Mouse (Mus musculus) liver, embryonic 15.5 days (tissue): ENCODE measurements around the gene Tmeff2. TPM values are rescaled to one million over a fixed set of nuclear protein-coding genes. Genes with fewer than 3 reads are reported as not detected.

Experiments
- ATAC-seq: fragments of 200-750 bp; cut with Nextera tagmentation; 2 replicates; pipeline ENCODE4 v1.8.0; 2017; ENCODE audit warnings: moderate number of reproducible peaks, mild to moderate bottlenecking, moderate library complexity; ENCODE audit not compliant: insufficient read depth
- H3K27ac ChIP-seq: fragments of 300-500 bp; sonication (generic); replicated peaks from 2 replicates; pipeline ENCODE4 v1.5.1; 2015; ENCODE audit warnings: mild to moderate bottlenecking, inconsistent platforms
- H3K27me3 ChIP-seq: fragments of 300-500 bp; sonication (generic); 2 replicates; pipeline ENCODE4 v1.6.1; 2015; ENCODE audit warnings: mild to moderate bottlenecking, inconsistent platforms
- H3K36me3 ChIP-seq: fragments of 300-500 bp; sonication (generic); replicated peaks from 2 replicates; pipeline ENCODE4 v1.6.1; 2015; ENCODE audit warnings: moderate library complexity, mild to moderate bottlenecking, inconsistent platforms
- H3K4me1 ChIP-seq: fragments of 300-500 bp; sonication (generic); replicated peaks from 2 replicates; pipeline ENCODE4 v1.6.1; 2015; ENCODE audit warnings: inconsistent platforms
- H3K4me2 ChIP-seq: fragments of 300-500 bp; sonication (generic); 2 replicates; pipeline ENCODE4 v1.6.1; 2015; ENCODE audit warnings: moderate library complexity, mild to moderate bottlenecking, inconsistent platforms
- H3K4me3 ChIP-seq: fragments of 300-500 bp; sonication (generic); replicated peaks from 2 replicates; pipeline ENCODE4 v1.5.1; 2015; ENCODE audit warnings: mild to moderate bottlenecking, inconsistent platforms
- H3K9ac ChIP-seq: fragments of 300-500 bp; sonication (generic); 2 replicates; pipeline ENCODE4 v1.6.1; 2015; ENCODE audit warnings: moderate library complexity, mild to moderate bottlenecking, inconsistent platforms
- H3K9me3 ChIP-seq: fragments of 300-500 bp; sonication (generic); replicated peaks from 2 replicates; pipeline ENCODE4 v1.6.1; 2016; ENCODE audit warnings: inconsistent platforms
- WGBS: fragments of 180-500 bp; shearing (Covaris S2); methylation state at CpG from one replicate; pipeline ENCODE4 v1.1.7; 2015; ENCODE audit warnings: mixed read lengths; ENCODE audit not compliant: insufficient replicate concordance; 5-methylcytosine and 5-hydroxymethylcytosine counted together
- polyA plus RNA-seq: library from polyadenylated mRNA; unstranded; fragments of >200 nt; fragmentation: Nextera tagmentation; extraction: Ambion mirVana; gene quantifications from 2 replicates; pipeline ENCODE4 v1.2.1, GENCODE M21; 2015

Tmeff2 gene
- polyA plus RNA-seq, 1 experiment from 2014 or later: 0.91 TPM

DNA sequence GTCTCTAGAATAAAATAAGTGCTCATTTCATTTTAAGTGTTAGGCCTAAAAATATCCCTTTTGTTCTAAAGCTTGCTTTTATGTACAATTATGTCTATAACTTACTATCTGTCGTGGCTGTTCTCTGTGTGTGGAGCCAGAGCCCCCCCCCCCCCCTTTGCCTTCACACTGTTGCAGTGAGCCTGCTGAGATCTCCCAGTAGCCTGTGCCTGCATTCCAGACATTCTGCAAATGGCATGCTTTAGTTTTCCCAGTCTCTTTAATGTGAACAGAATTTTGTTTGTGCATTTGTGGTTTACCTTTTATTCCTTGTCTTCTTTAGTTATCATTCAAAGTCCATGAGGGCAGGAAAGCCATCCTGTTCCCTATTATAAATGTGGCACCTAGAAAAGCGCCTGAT lies 251.6 kb downstream of the Tmeff2 start:
- 23% methylated on average over 2 of the region's 2 CpGs for WGBS
- Histone ChIP-seq H3K9me3 (no peaks in the 10 kb centered on the region), H3K27ac (no peak overlapping the region), H3K4me1 (no peaks in the 10 kb centered on the region), H3K27me3 (no peaks in the 10 kb centered on the region), H3K36me3 (no peaks in the 10 kb centered on the region), H3K4me2 (no peak overlapping the region), H3K4me3 (no peak overlapping the region), H3K9ac (no peak overlapping the region)
- ATAC-seq: no peak

DNA sequence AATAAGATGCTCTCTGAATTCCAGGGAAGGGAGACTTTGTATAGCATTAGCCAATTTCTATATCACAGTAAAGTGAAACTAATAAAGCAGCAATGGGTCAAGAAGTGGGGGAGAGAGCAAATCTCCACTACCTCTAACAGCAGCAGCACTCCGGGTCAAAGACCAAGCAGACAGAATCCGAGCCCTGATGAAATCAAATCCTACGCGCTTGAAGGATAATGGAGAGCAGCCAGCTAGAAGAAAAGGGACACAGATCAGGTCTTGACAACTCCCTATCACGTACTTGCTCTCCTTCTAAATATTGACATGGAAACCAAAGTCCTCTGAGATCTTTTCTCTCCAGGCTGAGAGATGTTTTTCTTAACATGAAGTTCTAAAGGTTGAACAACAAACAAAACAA lies 252.4 kb downstream of the Tmeff2 start:
- Histone ChIP-seq H3K9ac (no peak overlapping the region), H3K4me3 (no peak overlapping the region), H3K27ac (no peak overlapping the region), H3K27me3 (no peaks in the 10 kb centered on the region), H3K36me3 (no peaks in the 10 kb centered on the region), H3K9me3 (no peaks in the 10 kb centered on the region), H3K4me1 (no peaks in the 10 kb centered on the region), H3K4me2 (no peak overlapping the region)
- no peak for ATAC-seq
- WGBS: 42% methylated on average over 5 of the region's 5 CpGs

DNA sequence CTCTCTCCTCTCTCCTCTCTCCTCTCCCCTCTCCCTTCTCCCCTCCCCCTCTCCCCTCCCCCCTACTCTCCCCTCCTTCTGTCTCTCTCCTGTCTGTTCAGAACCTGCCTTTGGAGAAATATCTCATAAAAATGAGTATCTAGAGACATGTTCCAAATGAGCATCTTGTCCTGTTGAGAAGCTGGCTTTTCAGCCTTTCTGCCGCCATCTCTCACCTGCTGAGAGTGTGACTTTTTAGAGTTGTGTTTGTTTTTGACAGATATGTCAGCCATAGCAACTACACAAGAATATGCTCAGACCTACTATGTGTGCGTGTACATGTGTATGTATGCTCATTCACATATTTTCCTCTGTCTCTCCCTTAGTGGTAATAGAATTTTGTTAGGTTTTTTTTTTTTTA lies 283.8 kb downstream of the Tmeff2 start:
- H3K4me1 ChIP-seq: no peaks in the 10 kb centered on the region
- no peaks in the 10 kb centered on the region for H3K27me3 ChIP-seq
- no peak overlapping the region for H3K4me3 ChIP-seq
- no peak for ATAC-seq
- no peaks in the 10 kb centered on the region for H3K36me3 ChIP-seq
- no peaks in the 10 kb centered on the region for H3K9me3 ChIP-seq
- no peak overlapping the region for H3K4me2 ChIP-seq
- no peak overlapping the region for H3K27ac ChIP-seq
- H3K9ac ChIP-seq: no peak overlapping the region
- 66% methylated on average over 2 of the region's 2 CpGs for WGBS

DNA sequence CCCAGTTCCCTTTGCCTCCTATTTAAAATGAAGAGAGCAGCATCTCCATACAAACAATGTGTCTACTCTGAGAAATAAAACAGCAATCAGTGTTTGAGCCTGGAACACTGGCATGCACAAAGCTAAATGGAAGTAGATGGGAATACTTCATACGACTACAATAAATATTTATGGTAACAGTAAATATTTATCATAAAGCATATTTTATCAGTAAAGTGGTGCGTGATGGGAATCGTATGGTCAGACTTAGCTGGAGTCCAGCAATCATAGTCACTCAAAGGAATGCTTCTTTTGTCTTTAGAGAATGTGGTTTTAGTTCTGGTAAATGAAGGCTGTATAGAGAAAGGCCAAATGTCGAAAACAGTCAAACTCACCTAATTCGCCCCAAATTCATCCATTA lies 288.6 kb downstream of the Tmeff2 start:
- H3K27me3 ChIP-seq: no peaks in the 10 kb centered on the region
- 70% methylated on average over 5 of the region's 5 CpGs for WGBS
- no peak overlapping the region for H3K4me2 ChIP-seq
- H3K4me1 ChIP-seq: no peaks in the 10 kb centered on the region
- no peaks in the 10 kb centered on the region for H3K9me3 ChIP-seq
- no peak overlapping the region for H3K9ac ChIP-seq
- no peak for ATAC-seq
- no peaks in the 10 kb centered on the region for H3K36me3 ChIP-seq
- no peak overlapping the region for H3K4me3 ChIP-seq
- H3K27ac ChIP-seq: no peak overlapping the region

DNA sequence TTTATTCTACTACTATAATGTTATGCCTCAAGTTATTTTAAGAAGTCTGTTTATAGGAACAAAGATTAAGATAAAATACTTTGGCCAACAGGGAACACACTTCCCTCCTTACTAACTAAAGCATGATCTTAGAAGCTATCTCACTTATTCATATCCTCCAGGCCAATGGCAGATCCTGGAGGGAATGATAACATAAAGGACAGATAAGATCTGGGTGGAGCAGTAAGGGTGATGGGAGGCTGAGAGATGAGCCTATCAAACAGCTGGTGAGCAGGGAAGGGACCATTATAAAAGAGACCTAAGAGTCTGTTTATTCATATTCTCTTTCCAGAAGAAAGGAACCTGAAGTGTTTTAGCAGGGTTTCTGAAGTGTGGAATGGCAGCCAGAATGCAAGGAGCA lies 290.8 kb downstream of the Tmeff2 start:
- no peak overlapping the region for H3K4me2 ChIP-seq
- H3K36me3 ChIP-seq: no peaks in the 10 kb centered on the region
- H3K4me1 ChIP-seq: no peaks in the 10 kb centered on the region
- no peaks in the 10 kb centered on the region for H3K27me3 ChIP-seq
- H3K9ac ChIP-seq: no peak overlapping the region
- H3K27ac ChIP-seq: no peak overlapping the region
- H3K4me3 ChIP-seq: no peak overlapping the region
- no peaks in the 10 kb centered on the region for H3K9me3 ChIP-seq
- no peak for ATAC-seq

DNA sequence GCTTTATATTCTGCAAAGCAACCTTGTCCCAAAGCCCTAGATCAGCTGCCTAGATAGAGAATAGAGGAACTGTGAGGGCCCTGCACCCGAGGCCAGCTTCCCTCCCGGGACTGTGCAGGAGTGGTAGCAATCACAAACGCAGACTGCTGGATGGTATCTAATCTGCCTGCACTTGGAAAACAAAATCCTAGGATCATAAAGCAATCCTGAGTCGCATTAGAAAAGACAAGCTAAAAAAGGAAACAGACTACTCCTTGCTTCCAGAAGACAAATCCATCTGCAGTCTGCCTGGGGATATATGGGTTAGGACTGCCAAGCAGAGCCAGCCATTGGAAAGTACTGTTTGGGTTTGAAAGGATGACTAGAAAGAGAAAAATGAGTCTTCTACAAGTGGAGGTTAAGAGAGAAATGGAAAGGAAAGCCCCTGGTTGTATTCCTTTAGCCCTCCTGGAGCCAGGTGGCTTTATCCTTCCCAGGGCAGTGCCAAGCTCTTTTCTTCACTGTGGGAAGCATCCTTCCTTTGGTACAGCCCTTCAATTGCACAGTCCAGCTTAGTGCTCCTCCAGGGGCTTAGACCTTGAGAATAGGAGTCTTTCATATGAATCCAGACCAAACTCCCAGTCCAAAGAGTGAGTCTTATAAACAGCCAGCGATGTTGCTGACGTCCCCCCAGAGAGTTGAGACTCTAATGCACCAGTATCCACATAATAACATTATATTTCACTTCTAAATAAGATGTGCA lies 291.6 kb downstream of the Tmeff2 start:
- Histone ChIP-seq H3K4me2 (no peak overlapping the region), H3K4me3 (no peak overlapping the region), H3K4me1 (no peaks in the 10 kb centered on the region), H3K9me3 (no peaks in the 10 kb centered on the region), H3K27ac (no peak overlapping the region), H3K9ac (no peak overlapping the region), H3K27me3 (no peaks in the 10 kb centered on the region), H3K36me3 (no peaks in the 10 kb centered on the region)
- WGBS: 48% methylated on average over 6 of the region's 6 CpGs
- no peak for ATAC-seq

DNA sequence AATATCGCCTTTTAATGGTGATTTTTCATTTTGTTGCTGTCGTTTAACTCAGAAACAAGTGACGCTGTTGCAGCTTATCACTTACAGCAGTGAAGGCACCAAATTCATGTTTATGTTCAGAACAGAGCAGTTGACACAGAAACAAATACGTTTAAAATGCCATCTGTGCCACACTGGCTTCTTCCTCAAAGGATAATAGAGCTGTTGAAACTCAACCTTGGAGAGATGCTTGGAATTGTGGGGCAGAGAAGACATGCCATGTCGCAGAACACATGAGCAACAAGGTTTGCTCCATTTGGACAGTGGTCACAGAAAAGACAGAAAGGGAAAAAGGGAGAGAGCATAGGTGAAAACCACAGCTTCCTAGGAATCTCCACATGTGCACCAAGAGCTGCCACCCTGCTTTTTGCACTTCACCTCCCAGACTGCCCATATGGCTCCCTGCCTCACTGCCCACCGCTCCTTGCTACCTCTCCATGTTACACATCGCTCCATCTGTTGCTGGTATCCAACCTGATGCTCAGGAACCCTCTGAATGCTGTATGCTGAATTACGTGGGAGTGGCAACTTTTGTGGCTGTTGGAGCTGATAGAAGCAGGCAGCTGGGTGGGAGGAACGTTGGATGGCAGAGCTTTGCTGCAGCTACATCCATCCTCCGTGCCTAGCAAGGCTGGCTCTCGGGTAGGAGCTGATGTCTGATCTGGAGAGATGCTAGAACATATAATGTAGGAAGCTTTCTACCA lies 298.8 kb downstream of the Tmeff2 start:
- H3K9me3 ChIP-seq: no peaks in the 10 kb centered on the region
- H3K27ac ChIP-seq: no peak overlapping the region
- no peaks in the 10 kb centered on the region for H3K27me3 ChIP-seq
- H3K36me3 ChIP-seq: no peaks in the 10 kb centered on the region
- WGBS: 58% methylated on average over 11 of the region's 11 CpGs
- H3K9ac ChIP-seq: no peak overlapping the region
- H3K4me2 ChIP-seq: no peak overlapping the region
- no peak for ATAC-seq
- no peaks in the 10 kb centered on the region for H3K4me1 ChIP-seq
- no peak overlapping the region for H3K4me3 ChIP-seq

DNA sequence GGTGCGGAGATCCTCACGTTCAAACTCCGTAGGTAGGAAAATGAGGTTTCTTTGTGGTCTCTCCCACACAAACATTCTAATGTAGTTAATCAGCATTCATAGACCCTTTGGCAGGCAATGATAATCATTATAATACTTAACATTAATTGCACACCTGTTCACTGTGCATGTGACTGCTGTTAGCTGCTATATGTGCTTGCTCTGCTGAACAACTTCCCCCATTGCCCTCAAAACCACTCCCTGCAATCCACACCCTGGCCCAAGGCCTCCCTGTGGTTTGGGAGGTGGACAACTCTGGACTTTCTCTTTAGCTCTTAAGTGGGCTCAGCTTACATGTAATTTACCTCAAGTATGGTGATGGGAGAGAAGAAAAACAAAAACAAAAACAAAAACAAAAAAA lies 299.5 kb downstream of the Tmeff2 start:
- Histone ChIP-seq H3K36me3 (no peaks in the 10 kb centered on the region), H3K27ac (no peak overlapping the region), H3K4me1 (no peaks in the 10 kb centered on the region), H3K27me3 (no peaks in the 10 kb centered on the region), H3K9me3 (no peaks in the 10 kb centered on the region), H3K4me2 (no peak overlapping the region), H3K9ac (no peak overlapping the region), H3K4me3 (no peak overlapping the region)
- WGBS: 79% methylated on average over 3 of the region's 3 CpGs
- no peak for ATAC-seq

DNA sequence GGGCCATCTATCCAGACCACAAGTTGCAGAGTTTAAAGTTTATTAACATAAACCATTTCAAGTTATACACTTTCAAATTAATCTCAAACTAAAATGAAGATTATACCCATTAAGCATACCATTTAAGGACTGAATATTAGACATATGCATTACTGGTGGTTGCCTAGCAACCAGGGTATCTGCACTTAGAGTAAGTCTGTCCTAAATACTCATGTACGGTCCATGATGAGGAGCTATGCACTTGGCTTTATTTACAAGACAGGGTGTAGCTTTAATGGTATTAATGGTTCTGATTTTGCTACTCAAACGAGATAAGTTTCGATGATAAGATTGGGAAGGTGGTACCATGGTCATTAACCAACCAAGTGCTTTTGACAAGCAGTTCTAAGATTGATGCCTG lies 315.2 kb downstream of the Tmeff2 start:
- no peaks in the 10 kb centered on the region for H3K27me3 ChIP-seq
- WGBS: 68% methylated on average over 3 of the region's 3 CpGs
- no peak for ATAC-seq
- H3K9ac ChIP-seq: no peak overlapping the region
- H3K9me3 ChIP-seq: no peaks in the 10 kb centered on the region
- no peak overlapping the region for H3K4me3 ChIP-seq
- no peaks in the 10 kb centered on the region for H3K4me1 ChIP-seq
- H3K36me3 ChIP-seq: no peaks in the 10 kb centered on the region
- no peak overlapping the region for H3K4me2 ChIP-seq
- no peak overlapping the region for H3K27ac ChIP-seq

DNA sequence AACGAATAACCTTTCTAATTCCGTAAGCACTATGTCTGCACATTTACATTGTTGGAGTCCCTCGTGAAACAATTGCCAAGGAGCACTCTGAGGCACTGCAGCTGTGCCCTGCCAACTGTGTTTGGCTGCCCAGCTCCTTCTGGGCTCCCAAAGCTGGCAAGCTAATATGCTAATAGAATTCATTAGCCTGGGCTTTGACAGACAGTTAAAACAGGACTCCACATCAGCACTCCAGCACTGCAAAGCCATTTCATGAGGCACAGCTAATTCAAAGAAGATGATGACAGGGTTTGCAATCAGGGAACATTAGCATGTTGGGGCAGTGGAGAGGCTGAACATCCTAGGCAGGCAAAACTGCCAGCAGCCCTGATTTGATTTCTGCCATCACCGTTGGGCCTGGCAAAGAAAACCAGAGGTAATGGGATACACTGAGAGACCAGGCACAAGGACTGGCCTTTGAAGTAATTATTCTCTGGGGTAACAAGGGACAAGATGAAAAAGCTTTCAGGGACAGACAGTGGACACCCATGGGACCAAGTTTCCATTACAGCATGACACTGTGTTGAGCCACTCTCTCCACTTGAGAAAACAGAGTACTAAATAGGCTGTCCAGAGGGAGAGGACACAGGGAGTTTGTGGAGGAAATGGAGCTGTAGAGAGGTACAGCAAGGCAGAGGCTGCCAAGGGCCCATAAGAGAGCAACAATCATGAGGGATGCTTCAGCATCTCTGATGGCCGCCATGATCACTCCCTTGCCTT lies 316.0 kb downstream of the Tmeff2 start:
- no peaks in the 10 kb centered on the region for H3K4me1 ChIP-seq
- H3K4me2 ChIP-seq: no peak overlapping the region
- ATAC-seq: no peak
- no peaks in the 10 kb centered on the region for H3K9me3 ChIP-seq
- no peaks in the 10 kb centered on the region for H3K27me3 ChIP-seq
- 51% methylated on average over 5 of the region's 5 CpGs for WGBS
- H3K4me3 ChIP-seq: no peak overlapping the region
- H3K27ac ChIP-seq: no peak overlapping the region
- H3K9ac ChIP-seq: no peak overlapping the region
- H3K36me3 ChIP-seq: no peaks in the 10 kb centered on the region

DNA sequence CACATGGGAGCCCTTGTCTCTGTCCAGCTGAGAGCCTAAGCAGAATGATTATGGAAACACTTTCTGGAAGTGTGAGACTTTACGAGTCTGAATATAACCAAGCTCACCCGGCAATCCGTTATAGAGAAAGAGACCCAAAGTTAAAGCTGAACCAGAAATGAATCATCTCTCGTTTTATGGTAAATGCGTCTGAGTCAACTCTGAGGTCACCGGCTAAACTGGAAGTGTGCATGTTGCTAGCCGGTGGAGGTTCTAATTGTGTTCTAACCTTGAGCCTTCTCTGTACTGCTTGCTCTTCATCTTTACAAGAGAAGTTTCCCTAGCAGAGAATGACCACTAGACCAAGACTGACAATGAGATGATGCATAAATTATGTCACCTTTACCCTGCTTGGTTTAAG lies 316.8 kb downstream of the Tmeff2 start:
- H3K4me3 ChIP-seq: no peak overlapping the region
- no peak overlapping the region for H3K9ac ChIP-seq
- no peaks in the 10 kb centered on the region for H3K27me3 ChIP-seq
- no peak overlapping the region for H3K4me2 ChIP-seq
- no peak overlapping the region for H3K27ac ChIP-seq
- 74% methylated on average over 7 of the region's 7 CpGs for WGBS
- no peak for ATAC-seq
- no peaks in the 10 kb centered on the region for H3K36me3 ChIP-seq
- H3K4me1 ChIP-seq: no peaks in the 10 kb centered on the region
- H3K9me3 ChIP-seq: no peaks in the 10 kb centered on the region
